In the genomic region with DNA sequence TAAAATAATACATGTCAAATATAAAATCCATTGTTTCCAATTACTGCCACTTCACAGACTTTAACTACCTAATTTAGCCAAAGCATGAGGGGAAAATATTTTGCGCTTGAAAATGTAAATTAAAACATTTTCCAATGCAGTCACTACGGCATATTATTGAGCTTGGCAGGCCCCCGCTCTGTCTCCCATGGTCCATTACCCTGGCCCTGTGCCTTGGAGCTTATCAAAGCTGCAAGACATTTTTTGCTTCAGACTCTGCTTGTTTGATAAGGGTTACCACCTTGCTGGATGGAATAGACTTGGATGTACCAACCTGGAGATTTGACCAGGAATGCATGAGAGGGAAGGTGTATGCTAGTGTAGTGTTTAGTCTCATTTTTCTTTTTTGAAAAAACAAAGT, we compare ENCODE assay signal across 25 mouse cellular contexts.
"Had no signal": no experiment of that assay in that cellular context is flagged by ENCODE, and none has a peak within 500 bp of the region (broad histone marks: within the 10 kb centered on the region; RNA-seq: fewer than 3 reads in every experiment).

No protein-coding gene starts in this region.

- ATAC-seq: inflammation-experienced regulatory T-cells, adult 6 months; intestine, embryonic 15.5 days; intestine, postnatal 0 days had no signal

- H3K4me3 ChIP-seq: gastrocnemius, adult 2 months; heart, embryonic 10.5 days; heart, embryonic 12.5 days; intestine, embryonic 15.5 days; layer of hippocampus, adult 2 months; left cerebral cortex, adult 2 months; limb, embryonic 10.5 days; limb, embryonic 12.5 days; liver, embryonic 13.5 days; liver, embryonic 15.5 days had no signal

- H3K9me3 ChIP-seq: heart, embryonic 10.5 days; heart, embryonic 12.5 days; intestine, embryonic 15.5 days; limb, embryonic 10.5 days; limb, embryonic 12.5 days; liver, embryonic 15.5 days had no signal

- H3K4me2 ChIP-seq: heart, embryonic 12.5 days; hindbrain, embryonic 14.5 days; intestine, embryonic 15.5 days; limb, embryonic 12.5 days; liver, embryonic 11.5 days; liver, embryonic 13.5 days; liver, embryonic 15.5 days had no signal

- H3K4me1 ChIP-seq: heart, embryonic 10.5 days; heart, embryonic 12.5 days; intestine, embryonic 15.5 days; limb, embryonic 10.5 days; limb, embryonic 12.5 days; liver, embryonic 13.5 days; liver, embryonic 15.5 days had no signal

- DNase-seq: gastrocnemius, adult 2 months; gastrocnemius, postnatal 10 days; gastrocnemius, postnatal 25 days; heart, adult 18-20 months; heart, postnatal 10 days; heart, postnatal 4 days; kidney, adult 18-20 months; kidney, adult 8-10 months; kidney, postnatal 10 days; kidney, postnatal 25 days; kidney, postnatal 4 days; liver; liver, embryonic 13.5 days had no signal

- H3K27ac ChIP-seq: gastrocnemius, adult 2 months; heart, embryonic 10.5 days; hindbrain, embryonic 14.5 days; intestine, embryonic 15.5 days; layer of hippocampus, adult 2 months; left cerebral cortex, adult 2 months; limb, embryonic 10.5 days; limb, embryonic 12.5 days; liver, embryonic 13.5 days; liver, embryonic 15.5 days had no signal

- H3K27me3 ChIP-seq: heart, embryonic 12.5 days; intestine, embryonic 15.5 days; limb, embryonic 12.5 days; liver, embryonic 13.5 days; liver, embryonic 15.5 days had no signal

- H3K36me3 ChIP-seq: heart, embryonic 10.5 days; heart, embryonic 12.5 days; intestine, embryonic 15.5 days; limb, embryonic 10.5 days; limb, embryonic 12.5 days; liver, embryonic 13.5 days; liver, embryonic 15.5 days had no signal

- H3K9ac ChIP-seq: heart, embryonic 12.5 days; hindbrain, embryonic 14.5 days; intestine, embryonic 15.5 days; limb, embryonic 12.5 days; liver, embryonic 13.5 days; liver, embryonic 15.5 days had no signal
